Mouse (Mus musculus) embryonic fibroblast, embryonic 13.5 days (primary cell): Measurements from ENCODE around the gene Srsf6.

Experiments used
- CTCF ChIP-seq: IDR thresholded peaks from 2 replicates; pipeline ENCODE4 v1.5.1; 2011; ENCODE audit warnings: mild to moderate bottlenecking, control low read depth, low read length, moderate library complexity, borderline replicate concordance; ENCODE audit not compliant: insufficient read depth
- POLR2A ChIP-seq: IDR thresholded peaks from 2 replicates; pipeline ENCODE4 v1.6.1; 2011; ENCODE audit warnings: low read depth, mild to moderate bottlenecking, control low read depth, low read length, moderate library complexity

DNA sequence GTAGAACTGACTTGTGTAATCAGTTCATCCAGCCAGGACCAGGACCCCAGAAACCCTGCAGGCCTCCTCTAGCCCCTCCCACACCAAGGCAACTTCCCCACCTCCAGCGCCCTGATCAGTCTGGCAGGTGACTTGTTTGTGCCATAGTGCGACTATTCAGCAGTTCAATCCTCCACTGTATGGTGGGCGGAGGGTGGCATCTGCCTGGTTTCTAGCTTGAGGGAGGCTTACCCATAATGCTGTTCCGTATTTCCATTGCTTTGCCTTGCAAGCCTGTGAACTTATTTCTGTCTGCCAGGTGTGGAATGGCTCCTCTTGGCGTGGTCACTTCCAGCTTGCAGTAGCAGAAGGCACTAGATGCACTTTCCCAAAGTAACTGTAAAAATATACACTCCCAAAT lies 8.5 kb upstream of the Srsf6 start:
- TF ChIP-seq CTCF (no peak), POLR2A (no peak)
